Mouse (Mus musculus): Measurements from ENCODE around the gene Zbtb14. TPM values are rescaled to one million over a fixed set of nuclear protein-coding genes. Genes with fewer than 3 reads are reported as not detected.

Gene Zbtb14
- polyA plus RNA-seq (2016; fragmentation: Nextera tagmentation; extraction: Ambion mirVana): 29.5 and 29.8 TPM in 2 replicates

- Histone ChIP-seq H3K9ac (peak within 1 kb of the TSS; percentile 94), H3K4me2 (replicated peaks) (peak within 1 kb of the TSS; percentile 79), H3K4me1 (peaks cover 12% of the 10 kb centered on the region), H3K9me3 (no peaks in the 10 kb centered on the region), H3K27ac (peak within 1 kb of the TSS; percentile 99), H3K27me3 (replicated peaks) (no peaks in the 10 kb centered on the region), H3K4me3 (peak within 1 kb of the TSS; percentile 77), H3K36me3 (peaks cover 11% of the 10 kb centered on the region; the same call in 1 of the 2 replicates)
- 1% methylated on average over 58 of the region's 72 CpGs for WGBS
- ATAC-seq (ENCODE audit: low FRiP score, low read depth): peak; percentile 85
These were observed at the start of gene Zbtb14 for GRCm38 (mm10) chr17:69382511-69383100. TSS of gene Zbtb14 (plus strand) at chr17:69383050.

DNA sequence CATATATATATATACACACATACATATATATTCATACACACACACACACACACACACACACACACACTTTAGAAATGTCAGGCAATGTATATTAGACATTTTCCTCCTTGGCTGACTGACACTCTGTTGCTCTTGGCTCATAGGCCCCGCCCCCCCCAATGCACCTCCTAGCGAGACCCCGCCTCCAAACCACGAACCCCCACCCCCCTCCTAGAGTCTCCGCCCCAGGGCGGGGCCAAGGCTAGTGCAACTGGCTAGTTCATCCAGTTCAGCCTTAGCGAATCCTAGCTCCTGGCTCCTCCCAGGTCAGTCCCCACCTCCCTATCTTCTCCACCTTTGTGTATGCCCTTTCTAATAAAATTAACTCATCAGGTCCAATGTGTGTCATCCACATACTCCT, 36.8 kb upstream of the Zbtb14 start:
- 85% methylated on average over 7 of the region's 7 CpGs for WGBS
- H3K4me2 ChIP-seq (replicated peaks): no peak overlapping the region
- H3K4me3 ChIP-seq: no peak overlapping the region
- no peaks in the 10 kb centered on the region for H3K36me3 ChIP-seq
- ATAC-seq (ENCODE audit: low FRiP score, low read depth): no peak
- no peaks in the 10 kb centered on the region for H3K4me1 ChIP-seq
- H3K27me3 ChIP-seq (replicated peaks): no peaks in the 10 kb centered on the region
- H3K9me3 ChIP-seq: no peaks in the 10 kb centered on the region
- no peak overlapping the region for H3K9ac ChIP-seq
- H3K27ac ChIP-seq: no peak overlapping the region

- Histone ChIP-seq H3K4me3 (no peak overlapping the region), H3K27me3 (replicated peaks) (no peaks in the 10 kb centered on the region), H3K4me1 (no peaks in the 10 kb centered on the region), H3K9me3 (no peaks in the 10 kb centered on the region), H3K36me3 (no peaks in the 10 kb centered on the region), H3K9ac (no peak overlapping the region), H3K4me2 (replicated peaks) (no peak overlapping the region), H3K27ac (no peak overlapping the region)
- ATAC-seq (ENCODE audit: low FRiP score, low read depth): peak; percentile 65
- 27% methylated on average over 8 of the region's 8 CpGs for WGBS
These were observed 33.8 kb upstream of the Zbtb14 start for GRCm38 (mm10) chr17:69349014-69349531.

DNA sequence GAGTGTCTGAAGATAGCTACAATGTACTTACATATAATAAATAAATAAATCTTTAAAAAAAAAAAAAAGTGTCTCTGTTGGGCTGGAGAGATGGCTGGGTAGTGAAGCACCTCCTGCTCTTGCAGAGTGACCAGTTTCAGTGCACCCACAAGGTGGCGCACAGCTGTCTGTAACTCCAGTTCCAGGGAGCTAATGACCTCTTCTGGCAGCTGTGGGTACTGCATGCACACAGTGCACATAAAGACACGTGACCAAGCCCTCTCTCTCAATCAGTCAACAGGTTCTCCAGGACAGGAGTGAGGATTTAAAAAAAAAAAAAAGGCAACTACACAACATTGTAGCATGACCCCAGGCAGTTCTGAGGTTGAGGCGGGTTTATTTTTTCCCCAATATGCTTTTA, 17.8 kb upstream of the Zbtb14 start:
- H3K9me3 ChIP-seq: 0 out of 2 replicates have a peak, but pooled peaks cover 4% of the 10 kb centered on the region
- H3K4me2 ChIP-seq (replicated peaks): no peak overlapping the region
- no peak overlapping the region for H3K27ac ChIP-seq
- H3K36me3 ChIP-seq: no peaks in the 10 kb centered on the region
- no peak for ATAC-seq (ENCODE audit: low FRiP score, low read depth)
- H3K4me1 ChIP-seq: no peaks in the 10 kb centered on the region
- no peaks in the 10 kb centered on the region for H3K27me3 ChIP-seq (replicated peaks)
- 81% methylated on average over 3 of the region's 3 CpGs for WGBS
- H3K9ac ChIP-seq: no peak overlapping the region
- no peak overlapping the region for H3K4me3 ChIP-seq

GRCm38 (mm10) chr17:69380838-69381237, 2.0 kb upstream of the Zbtb14 start:
- Histone ChIP-seq H3K4me1 (peaks cover 12% of the 10 kb centered on the region), H3K9me3 (no peaks in the 10 kb centered on the region), H3K4me3 (no peak overlapping the region), H3K27ac (no peak overlapping the region), H3K36me3 (no peaks in the 10 kb centered on the region), H3K27me3 (replicated peaks) (no peaks in the 10 kb centered on the region), H3K4me2 (replicated peaks) (no peak overlapping the region), H3K9ac (no peak overlapping the region)
- ATAC-seq (ENCODE audit: low FRiP score, low read depth): no peak
- 93% methylated on average over 8 of the region's 8 CpGs for WGBS

DNA sequence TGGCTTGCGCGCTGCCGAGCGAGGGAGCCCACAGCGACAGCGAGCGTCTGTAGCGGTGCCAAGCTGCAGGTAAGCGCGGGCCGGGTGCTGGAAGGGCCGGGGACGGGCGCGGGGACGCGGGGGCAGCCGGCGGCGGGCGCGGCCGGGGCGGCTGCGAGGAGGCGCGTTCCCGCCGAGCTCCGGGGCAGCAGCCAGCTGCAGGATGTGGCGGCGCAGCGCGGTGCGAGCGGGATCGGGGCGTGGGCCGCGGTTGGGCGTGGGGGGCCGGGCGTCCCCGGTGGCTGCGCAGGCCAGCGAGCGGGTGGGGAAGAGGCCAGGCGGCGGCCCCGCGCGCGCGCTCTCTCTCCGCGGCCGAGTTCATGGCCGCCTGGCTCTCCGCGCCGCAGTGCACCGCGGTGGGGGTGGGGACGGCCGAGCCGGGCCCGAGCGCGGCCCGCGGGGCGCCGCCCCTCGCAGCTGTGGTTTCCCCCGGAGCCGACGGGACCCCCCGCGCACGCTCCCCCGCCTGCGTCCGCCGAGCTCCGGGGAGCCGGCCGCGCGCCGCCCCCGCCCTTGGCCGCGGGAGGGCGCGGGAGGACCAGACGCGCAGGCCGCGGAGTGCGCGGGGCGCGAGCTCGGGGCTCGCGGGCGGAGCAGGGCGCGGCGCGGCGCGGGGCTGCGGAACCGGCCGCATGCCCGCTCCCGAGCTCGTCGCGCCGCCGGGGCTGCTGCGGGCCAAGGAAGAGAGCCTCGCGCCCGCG, 521 bp downstream of the Zbtb14 start:
- WGBS: under 1% methylated on average over 83 of the region's 128 CpGs
- Histone ChIP-seq H3K27ac (peak overlapping the region; percentile 99), H3K4me3 (peak overlapping the region; percentile 77), H3K27me3 (replicated peaks) (no peaks in the 10 kb centered on the region), H3K4me2 (replicated peaks) (peak overlapping the region; percentile 79), H3K4me1 (peaks cover 12% of the 10 kb centered on the region), H3K9me3 (no peaks in the 10 kb centered on the region), H3K36me3 (peaks cover 19% of the 10 kb centered on the region), H3K9ac (peak overlapping the region; percentile 94)
- peak; percentile 79 for ATAC-seq (ENCODE audit: low FRiP score, low read depth)

- Histone ChIP-seq H3K4me3 (peak overlapping the region; percentile 77), H3K4me1 (peaks cover 12% of the 10 kb centered on the region), H3K27ac (peak overlapping the region; percentile 99), H3K9me3 (no peaks in the 10 kb centered on the region), H3K36me3 (peaks cover 19% of the 10 kb centered on the region), H3K4me2 (replicated peaks) (peak overlapping the region; percentile 79), H3K27me3 (replicated peaks) (no peaks in the 10 kb centered on the region), H3K9ac (peak overlapping the region; percentile 94)
- ATAC-seq (ENCODE audit: low FRiP score, low read depth): peak; percentile 19
- under 1% methylated on average over 37 of the region's 37 CpGs for WGBS
These were observed 1.3 kb downstream of the Zbtb14 start for GRCm38 (mm10) chr17:69383941-69384665.

- Histone ChIP-seq H3K4me1 (no peaks in the 10 kb centered on the region), H3K27me3 (replicated peaks) (no peaks in the 10 kb centered on the region), H3K27ac (no peak overlapping the region), H3K4me3 (no peak overlapping the region), H3K4me2 (replicated peaks) (no peak overlapping the region), H3K36me3 (peaks cover 2% of the 10 kb centered on the region; the same call in 1 of the 2 replicates), H3K9ac (no peak overlapping the region), H3K9me3 (no peaks in the 10 kb centered on the region)
- ATAC-seq (ENCODE audit: low FRiP score, low read depth): no peak
- WGBS: 58% methylated on average over 14 of the region's 16 CpGs
These were observed 13.5 kb downstream of the Zbtb14 start for GRCm38 (mm10) chr17:69396147-69397033.

GRCm38 (mm10) chr17:69397163-69397562, 14.3 kb downstream of the Zbtb14 start:
- no peak for ATAC-seq (ENCODE audit: low FRiP score, low read depth)
- no peak overlapping the region for H3K4me2 ChIP-seq (replicated peaks)
- no peaks in the 10 kb centered on the region for H3K27me3 ChIP-seq (replicated peaks)
- no peaks in the 10 kb centered on the region for H3K4me1 ChIP-seq
- 71% methylated on average over 5 of the region's 5 CpGs for WGBS
- no peak overlapping the region for H3K4me3 ChIP-seq
- no peak overlapping the region for H3K9ac ChIP-seq
- H3K36me3 ChIP-seq: no peaks in the 10 kb centered on the region
- H3K9me3 ChIP-seq: no peaks in the 10 kb centered on the region
- H3K27ac ChIP-seq: no peak overlapping the region

GRCm38 (mm10) chr17:69398092-69398491, 15.2 kb downstream of the Zbtb14 start:
- Histone ChIP-seq H3K4me3 (no peak overlapping the region), H3K27ac (no peak overlapping the region), H3K4me2 (replicated peaks) (no peak overlapping the region), H3K9ac (no peak overlapping the region), H3K27me3 (replicated peaks) (no peaks in the 10 kb centered on the region), H3K36me3 (no peaks in the 10 kb centered on the region), H3K4me1 (no peaks in the 10 kb centered on the region), H3K9me3 (no peaks in the 10 kb centered on the region)
- ATAC-seq (ENCODE audit: low FRiP score, low read depth): no peak

DNA sequence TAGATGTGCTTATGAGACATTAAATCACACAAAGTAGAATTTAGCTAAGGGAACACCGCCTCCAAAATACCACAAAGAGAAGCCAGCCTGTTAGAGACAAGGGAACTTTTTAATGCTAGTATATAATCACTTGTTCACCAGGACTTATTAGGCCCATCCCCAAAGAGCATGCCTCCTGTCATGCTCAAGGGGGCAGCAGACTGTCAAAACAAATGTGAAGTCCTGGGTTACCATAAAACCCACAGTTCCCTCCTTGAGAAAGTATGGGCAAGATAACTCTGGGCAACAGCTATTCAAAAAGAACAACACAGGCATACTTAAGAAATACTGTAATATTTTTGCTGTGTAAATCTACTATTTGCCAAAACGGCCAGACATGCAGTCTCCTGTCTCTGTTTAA, 18.3 kb downstream of the Zbtb14 start:
- H3K4me3 ChIP-seq: no peak overlapping the region
- no peak for ATAC-seq (ENCODE audit: low FRiP score, low read depth)
- no peaks in the 10 kb centered on the region for H3K36me3 ChIP-seq
- WGBS: 82% methylated on average over 2 of the region's 2 CpGs
- H3K4me1 ChIP-seq: no peaks in the 10 kb centered on the region
- H3K9ac ChIP-seq: no peak overlapping the region
- no peaks in the 10 kb centered on the region for H3K27me3 ChIP-seq (replicated peaks)
- H3K4me2 ChIP-seq (replicated peaks): no peak overlapping the region
- H3K27ac ChIP-seq: no peak overlapping the region
- H3K9me3 ChIP-seq: no peaks in the 10 kb centered on the region

Data from neural tube, embryonic 12.5 days (tissue).